Mouse (Mus musculus) bone marrow macrophage, adult 2 months (primary cell): ENCODE data around the gene Hsd11b2.

ENCODE experiments used
- CTCF ChIP-seq: IDR thresholded peaks from 2 replicates; pipeline ENCODE4 v1.5.1; 2012; ENCODE audit warnings: low read depth, mild to moderate bottlenecking, low read length, moderate library complexity
- POLR2A ChIP-seq: IDR thresholded peaks from 2 replicates; pipeline ENCODE4 v1.6.1; 2012; ENCODE audit warnings: mild to moderate bottlenecking, low read depth, low read length, borderline replicate concordance

GRCm38 (mm10) chr8:105527110-105527509 is 8.6 kb downstream of the Hsd11b2 start:
- TF ChIP-seq CTCF (no peak), POLR2A (no peak)
